Mouse (Mus musculus): ENCODE measurements around the gene Trpv2. TPM values are rescaled to one million over a fixed set of nuclear protein-coding genes. Genes with fewer than 3 reads are reported as not detected.

Gene Trpv2
- total RNA-seq, 2 experiments from 2014 or later: 36.9 to 40.4 TPM

DNA sequence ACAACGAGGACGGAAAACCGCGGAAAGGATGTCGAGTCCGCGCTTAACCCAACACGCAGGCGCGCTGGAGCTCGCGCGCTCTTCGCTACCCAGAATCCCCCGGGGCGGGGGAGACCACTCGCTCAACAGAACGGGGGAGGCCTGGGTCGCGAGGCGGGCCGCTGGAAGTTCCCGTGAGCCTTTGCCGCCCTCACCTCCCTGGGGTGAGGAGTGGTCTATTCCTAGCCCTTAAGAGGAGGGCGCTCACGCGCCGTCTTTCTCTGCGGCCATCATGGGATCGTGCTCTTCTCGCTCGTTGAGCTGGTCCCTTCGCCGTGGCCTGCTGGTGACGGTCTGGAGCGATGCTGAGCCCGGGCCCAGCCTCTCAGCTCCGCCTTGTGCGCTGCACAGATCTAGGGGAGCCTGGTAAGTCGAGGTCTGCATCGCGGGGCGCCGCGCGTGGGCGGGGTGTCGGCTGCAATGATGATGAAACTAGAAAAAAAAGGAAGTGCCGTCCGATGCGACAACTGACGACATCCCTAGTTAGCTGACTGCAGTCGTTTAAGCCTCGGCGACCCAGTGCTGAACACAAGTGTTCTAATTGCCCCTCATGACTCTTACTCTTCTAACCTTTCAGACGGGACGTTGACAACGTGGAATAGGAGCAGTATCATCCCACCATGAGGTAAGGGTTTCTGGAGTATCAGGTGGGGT is 28.5 kb downstream of the Trpv2 start:
- intact Hi-C loops (cut with DNase I): no loop called here
- DNase-seq: peak; percentile 99

GRCm38 (mm10) chr11:62603312-62604056 is 29.2 kb downstream of the Trpv2 start:
- no peak for DNase-seq
- intact Hi-C loops (cut with DNase I): no loop called here

DNA sequence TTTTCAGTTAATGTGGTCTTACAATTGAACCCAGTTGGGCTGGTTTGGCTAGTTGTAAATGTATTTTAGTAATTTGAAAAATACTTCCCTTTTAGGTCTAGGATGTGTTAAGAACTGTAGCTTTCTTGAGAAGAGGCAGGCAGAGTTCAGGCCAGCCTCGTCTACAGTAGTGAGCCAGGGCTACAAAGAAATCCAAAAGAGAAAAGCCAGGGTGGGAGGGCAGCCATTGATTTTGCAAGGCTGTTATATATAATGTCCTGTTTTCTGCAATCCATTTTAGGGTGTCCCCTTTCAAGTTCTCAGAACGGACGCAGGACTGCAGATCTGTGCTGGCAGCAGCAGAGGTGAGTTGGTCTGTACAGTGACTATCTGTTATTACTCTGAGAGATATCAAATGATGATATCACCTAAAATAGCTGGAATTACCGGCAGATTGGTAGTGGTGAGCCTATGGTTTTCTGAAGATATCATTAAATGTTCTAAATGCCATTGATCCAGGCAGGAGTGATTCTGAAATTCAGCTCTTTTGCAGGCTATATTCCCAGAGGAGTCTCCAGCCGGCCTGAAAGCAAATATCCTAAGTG is 29.9 kb downstream of the Trpv2 start:
- intact Hi-C loops (cut with DNase I): no loop called here
- DNase-seq: no peak

- intact Hi-C loops (cut with DNase I): no loop called here
- no peak for DNase-seq
Measured at GRCm38 (mm10) chr11:62604886-62605618, 30.8 kb downstream of the Trpv2 start.

- intact Hi-C loops (cut with DNase I): no loop called here
- no peak for DNase-seq
Measured at GRCm38 (mm10) chr11:62605619-62606298, 31.5 kb downstream of the Trpv2 start.

- intact Hi-C loops (cut with DNase I): no loop called here
- peak; percentile 24 for DNase-seq
Measured at GRCm38 (mm10) chr11:62606299-62607169, 32.2 kb downstream of the Trpv2 start.

DNA sequence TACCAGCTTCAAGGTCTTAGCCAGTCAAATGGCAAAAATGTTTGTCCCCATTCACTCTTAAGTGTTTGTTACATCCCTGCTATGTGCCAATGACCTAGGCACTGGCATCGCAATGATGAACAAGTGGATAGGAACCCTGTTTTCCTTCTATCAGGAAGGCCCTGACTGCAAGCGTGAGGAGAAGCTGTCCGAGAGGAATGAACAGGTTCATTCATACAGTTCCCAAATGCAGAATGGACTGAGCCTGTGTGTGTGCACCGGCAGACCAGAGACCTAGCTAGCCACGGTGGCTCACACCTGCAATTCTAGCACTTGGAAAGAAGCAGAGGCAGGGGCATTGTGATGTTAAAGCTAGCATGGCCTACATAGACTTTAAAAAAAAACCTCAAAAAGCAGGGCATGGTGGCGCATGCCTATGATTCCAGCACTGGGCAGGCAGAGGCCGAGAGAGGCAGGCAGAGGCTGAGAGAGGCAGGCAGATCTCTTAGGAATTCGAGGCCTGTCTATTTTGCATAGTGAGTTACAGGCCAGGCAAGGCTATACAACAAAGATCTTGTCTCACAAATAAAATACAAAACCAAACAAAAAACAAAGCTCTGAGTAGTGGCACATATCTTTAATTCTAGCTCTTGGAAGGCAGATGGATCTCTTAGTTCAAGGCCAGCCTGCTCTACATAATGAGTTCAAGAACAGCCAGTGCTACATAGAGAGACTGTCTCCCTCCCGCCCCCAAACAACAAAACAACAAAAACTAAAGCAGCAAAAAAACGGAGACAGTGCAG is 33.1 kb downstream of the Trpv2 start:
- no peak for DNase-seq
- intact Hi-C loops (cut with DNase I): no loop called here

GRCm38 (mm10) chr11:62607952-62608201 is 33.6 kb downstream of the Trpv2 start:
- intact Hi-C loops (cut with DNase I): no loop called here

DNA sequence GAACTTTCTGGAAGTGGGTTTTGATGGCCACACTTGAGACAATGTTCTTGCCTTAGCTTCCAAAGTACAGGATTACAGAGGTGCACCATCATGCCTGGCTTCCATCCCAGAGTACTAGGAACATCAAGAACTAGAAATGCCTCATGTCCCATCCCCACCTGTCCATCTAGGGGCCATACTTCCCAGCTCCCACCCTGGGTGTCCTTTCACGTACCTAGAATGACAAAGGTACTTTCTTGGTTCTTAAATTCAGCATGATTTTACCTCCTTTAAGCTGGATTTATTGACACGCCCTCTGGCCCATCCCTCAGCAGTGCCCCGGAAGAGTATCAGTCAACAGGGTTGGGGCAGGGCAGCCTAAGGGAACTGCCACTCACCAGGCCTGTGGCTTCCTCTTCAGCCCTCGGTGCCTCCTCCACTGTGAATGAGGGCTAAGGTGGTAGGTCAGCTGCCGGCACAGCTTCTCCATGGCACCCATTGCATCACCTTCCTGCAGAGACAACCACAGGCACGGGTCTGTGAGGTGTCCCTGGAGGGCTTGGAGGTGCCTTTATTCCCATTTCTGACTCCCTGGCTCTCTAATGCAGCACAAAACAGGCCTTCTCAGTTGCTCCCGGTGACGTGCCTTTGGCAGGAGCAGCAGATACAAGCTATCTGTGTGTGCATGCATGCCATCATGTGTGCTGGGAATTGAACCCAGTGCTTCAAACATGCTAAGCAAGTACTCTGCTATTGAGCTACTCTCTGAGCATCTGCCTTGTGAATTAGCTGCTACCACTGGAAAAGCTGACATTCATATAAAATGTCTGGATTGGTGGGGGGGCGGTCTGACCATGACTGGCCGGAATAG is 34.8 kb downstream of the Trpv2 start:
- DNase-seq: no peak
- intact Hi-C loops (cut with DNase I): no loop called here

More at GRCm38 (mm10) chr11:62607952-62608201, 33.6 kb downstream of the Trpv2 start:
- DNase-seq: no peak

DNA sequence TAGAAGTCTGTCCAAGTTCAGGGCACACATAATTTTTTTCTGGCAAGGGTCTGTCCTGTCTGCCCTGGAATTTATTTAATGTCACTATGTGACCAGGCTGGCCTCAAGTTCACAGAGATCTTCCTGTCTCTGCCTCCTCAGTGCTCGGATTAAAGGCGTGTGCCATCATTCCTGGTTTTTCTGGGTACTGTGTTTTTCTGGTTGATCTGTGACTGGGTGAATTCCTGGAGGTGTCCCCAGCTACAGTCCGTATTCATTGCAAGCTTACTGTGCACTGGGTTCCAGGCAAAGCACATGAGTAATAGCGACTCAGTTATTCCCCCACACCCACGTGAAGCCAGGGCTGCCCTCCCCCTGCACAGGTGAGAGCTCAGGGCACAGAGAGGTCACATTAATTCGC is 36.0 kb downstream of the Trpv2 start:
- intact Hi-C loops (cut with DNase I): loop anchor here (5.0 kb wide), 2 partner anchors 37 to 67 kb away; partner anchors contain the start of genes Lrrc75a and Mmgt2
- no peak for DNase-seq

DNA sequence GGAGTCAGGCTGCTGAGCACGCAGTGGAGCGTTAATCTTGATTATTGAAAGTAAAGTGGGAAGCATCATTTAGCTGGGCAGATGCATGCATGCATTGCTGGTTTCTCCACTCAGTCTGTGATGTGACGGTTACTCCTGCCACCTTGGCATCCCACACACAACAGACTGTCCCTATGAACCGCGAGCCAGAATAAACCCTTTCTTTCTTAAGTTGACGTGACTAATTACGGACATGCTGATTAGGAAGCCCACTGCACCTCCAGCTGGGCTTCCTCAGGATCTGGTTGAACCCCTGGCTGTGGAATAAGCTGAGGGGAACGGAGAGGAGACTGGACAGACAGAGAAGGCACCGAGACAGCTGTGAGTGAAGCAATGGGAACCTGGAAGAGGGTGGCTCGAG is 38.3 kb downstream of the Trpv2 start:
- no peak for DNase-seq
- intact Hi-C loops (cut with DNase I): loop anchor here (5.0 kb wide), 2 partner anchors 35 to 65 kb away; partner anchors contain the start of genes Lrrc75a and Mmgt2

DNA sequence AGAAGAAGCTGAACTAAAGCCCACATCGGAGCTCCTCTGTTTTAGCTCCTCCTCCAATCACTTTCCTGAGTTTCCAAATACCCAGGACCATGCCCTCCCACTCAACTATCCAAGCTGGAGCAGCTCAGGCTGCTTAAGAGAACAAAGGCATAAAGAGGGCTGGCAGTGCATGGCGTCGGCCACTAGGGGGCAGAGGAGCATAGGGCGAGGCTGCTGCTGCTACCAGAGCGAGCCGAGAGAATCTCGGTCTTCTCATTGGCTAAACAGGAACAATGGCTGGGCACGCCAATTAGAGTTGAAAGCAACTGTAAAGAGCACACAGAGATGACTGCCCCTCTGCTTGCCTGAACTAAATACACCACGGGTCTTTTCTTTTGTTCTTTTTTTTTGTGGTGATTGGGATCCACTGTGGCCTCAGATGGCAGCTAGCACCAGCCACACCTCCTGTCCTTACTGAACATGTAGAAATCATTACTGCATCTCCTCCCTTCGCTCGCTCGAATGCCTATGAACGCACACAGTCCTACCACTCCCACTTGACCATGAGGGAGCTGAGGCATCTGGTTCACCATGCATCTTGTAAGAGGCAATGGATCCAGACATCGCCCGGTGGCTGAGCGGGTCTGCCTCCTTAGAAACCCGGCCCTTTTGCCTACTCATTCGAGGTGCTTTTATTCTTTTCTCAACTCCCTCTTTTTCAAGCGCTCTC is 39.5 kb downstream of the Trpv2 start:
- intact Hi-C loops (cut with DNase I): loop anchor here (5.0 kb wide), 2 partner anchors 33 to 63 kb away; partner anchors contain the start of genes Lrrc75a and Mmgt2

DNA sequence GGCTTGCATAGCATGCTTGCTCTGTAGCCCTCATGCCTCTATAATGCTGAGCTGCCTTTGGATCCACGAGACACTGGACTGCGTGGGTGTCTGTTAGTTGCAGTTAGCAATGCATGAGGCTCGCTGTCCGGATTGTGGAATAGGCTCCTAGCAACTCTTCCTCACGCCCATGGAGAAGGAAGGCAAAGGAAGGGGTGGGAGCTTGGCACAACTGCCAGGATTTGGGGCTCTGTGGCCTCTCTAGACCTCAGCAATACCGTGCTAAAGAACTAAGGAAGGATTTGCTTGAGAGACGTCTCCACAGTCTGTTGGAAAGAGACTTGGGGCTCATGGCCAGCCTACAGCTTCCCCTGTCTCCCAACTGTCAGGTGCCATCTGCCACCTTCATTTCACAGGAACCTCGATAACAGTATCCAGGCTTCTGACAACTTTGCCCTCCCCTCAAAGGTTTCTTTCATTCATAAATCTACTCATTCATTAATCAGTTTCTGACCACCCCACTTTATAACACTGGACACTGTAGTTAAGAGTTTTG is 40.7 kb downstream of the Trpv2 start:
- intact Hi-C loops (cut with DNase I): loop anchor here (5.0 kb wide), 2 partner anchors 32 to 62 kb away; partner anchors contain the start of genes Lrrc75a and Mmgt2

More for the DNA sequence above, 39.5 kb downstream of the Trpv2 start:
- DNase-seq: peak; percentile 97

DNA sequence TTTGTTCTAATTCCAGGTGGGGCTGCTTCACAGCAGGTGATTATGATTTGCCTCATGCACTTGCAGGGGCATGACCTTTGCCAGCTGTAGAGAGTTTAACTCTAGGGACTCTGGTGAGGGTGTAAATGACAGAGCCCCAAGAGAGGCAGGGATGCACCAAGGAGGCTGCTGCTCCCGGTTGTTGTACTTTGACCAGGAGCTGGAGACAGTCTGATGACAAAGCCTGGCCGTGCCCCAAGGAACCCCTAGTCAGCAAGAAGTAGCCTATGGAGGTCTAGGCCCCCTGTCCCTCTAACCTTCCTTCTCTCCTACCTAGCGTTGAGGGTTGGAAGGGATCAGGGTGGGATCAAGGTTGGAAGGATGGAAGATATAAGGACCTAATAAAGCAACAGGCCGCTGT is 41.2 kb downstream of the Trpv2 start:
- no peak for DNase-seq
- intact Hi-C loops (cut with DNase I): no loop called here

More for the DNA sequence above, 40.7 kb downstream of the Trpv2 start:
- DNase-seq: no peak

GRCm38 (mm10) chr11:62621079-62621478 is 46.8 kb downstream of the Trpv2 start:
- intact Hi-C loops (cut with DNase I): no loop called here
- DNase-seq: no peak

GRCm38 (mm10) chr11:62621586-62622283 is 47.4 kb downstream of the Trpv2 start:
- intact Hi-C loops (cut with DNase I): no loop called here
- no peak for DNase-seq

All from left cerebral cortex, postnatal 4 days (tissue).